Mouse (Mus musculus) cerebellum, postnatal 14 days (tissue): ENCODE data around the gene Adgrg3.
A peak's percentile ranks its signal among the peaks of the same experiment; 100 is the strongest.
"Not testable (repeated sequence)": the region's sequence is repeated elsewhere in the genome, so short reads cannot be mapped to it uniquely, and the experiment has no call there.

Source experiments
- DNase-seq, 2 experiments: peaks; one replicate each; pipeline ENCODE4 v3.0.0; 2021; ENCODE audit warnings: mixed read lengths in 2 of 2

Gene Adgrg3

GRCm38 (mm10) chr8:95025421-95025820, 7.9 kb downstream of the Adgrg3 start:
- peak; percentile 52 to 74 for DNase-seq

- not testable (repeated sequence) for DNase-seq
These were observed 10.9 kb downstream of the Adgrg3 start for GRCm38 (mm10) chr8:95028391-95028790.

GRCm38 (mm10) chr8:95037106-95037925, 19.8 kb downstream of the Adgrg3 start:
- DNase-seq = peak in 1 of 2 experiments; percentile 25

- DNase-seq = no peak
These were observed 24.6 kb downstream of the Adgrg3 start for GRCm38 (mm10) chr8:95041883-95042784.

GRCm38 (mm10) chr8:95044811-95045210, 27.3 kb downstream of the Adgrg3 start:
- DNase-seq = no peak

GRCm38 (mm10) chr8:95046982-95047381, 29.5 kb downstream of the Adgrg3 start:
- DNase-seq = no peak

- DNase-seq = no peak
These were observed 30.6 kb downstream of the Adgrg3 start for GRCm38 (mm10) chr8:95047884-95048680.

GRCm38 (mm10) chr8:95049636-95050035, 32.1 kb downstream of the Adgrg3 start:
- DNase-seq = no peak

GRCm38 (mm10) chr8:95054438-95054837, 36.9 kb downstream of the Adgrg3 start:
- no peak for DNase-seq

- DNase-seq = no peak
These were observed 37.5 kb downstream of the Adgrg3 start, which contains the start of gene Drc7 for GRCm38 (mm10) chr8:95054927-95055510. Gene Drc7, plus strand, starts transcription at chr8:95055103.

- no peak for DNase-seq
These were observed 38.9 kb downstream of the Adgrg3 start for GRCm38 (mm10) chr8:95056414-95056813.

GRCm38 (mm10) chr8:95058661-95059060, 41.2 kb downstream of the Adgrg3 start:
- DNase-seq = no peak

- DNase-seq = no peak
These were observed 42.5 kb downstream of the Adgrg3 start for GRCm38 (mm10) chr8:95059812-95060533.

- peak; percentile 59 to 73 for DNase-seq
These were observed 47.0 kb downstream of the Adgrg3 start for GRCm38 (mm10) chr8:95064531-95064930.

GRCm38 (mm10) chr8:95067582-95067981, 50.1 kb downstream of the Adgrg3 start:
- peak; percentile 37 to 77 for DNase-seq

GRCm38 (mm10) chr8:95075504-95075903, 58.0 kb downstream of the Adgrg3 start:
- DNase-seq = no peak

- DNase-seq = peak; percentile 70 to 74
These were observed 58.7 kb downstream of the Adgrg3 start for GRCm38 (mm10) chr8:95076151-95076550.

GRCm38 (mm10) chr8:95078055-95078454, 60.6 kb downstream of the Adgrg3 start:
- peak; percentile 59 to 62 for DNase-seq

GRCm38 (mm10) chr8:95079305-95079704, 61.8 kb downstream of the Adgrg3 start:
- no peak for DNase-seq

GRCm38 (mm10) chr8:95080381-95081341, 63.2 kb downstream of the Adgrg3 start, which contains the start of gene Katnb1:
Gene Katnb1, plus strand, starts transcription at chr8:95081186.
- peak; percentile 98 for DNase-seq
